Mouse (Mus musculus) ovary, postnatal 36 days (tissue): ENCODE results near the gene Fthl17c.
A peak's percentile ranks its signal among the peaks of the same experiment; 100 is the strongest.
"Not testable (repeated sequence)": the region's sequence is repeated elsewhere in the genome, so short reads cannot be mapped to it uniquely, and the experiment has no call there.

Experiments
- DNase-seq: peaks from one replicate; pipeline ENCODE4 v3.0.0; 2022; ENCODE audit warnings: low spot score, mixed read lengths

Fthl17c gene

GRCm38 (mm10) chrX:8976459-8976858 lies at the start of gene Fthl17c:
Fthl17c (minus strand) TSS chrX:8976559.
- DNase-seq: not testable (repeated sequence)

- no peak for DNase-seq
These were observed 43.1 kb upstream of the Fthl17c start for GRCm38 (mm10) chrX:9019481-9019880.

- DNase-seq: no peak
These were observed 39.7 kb upstream of the Fthl17c start for GRCm38 (mm10) chrX:9016079-9016478.

- not testable (repeated sequence) for DNase-seq
These were observed 10.3 kb upstream of the Fthl17c start, which contains the start of gene Fthl17d for GRCm38 (mm10) chrX:8986655-8987054. Fthl17d (minus strand) TSS chrX:8986755.

GRCm38 (mm10) chrX:8964618-8965017 lies 11.7 kb downstream of the Fthl17c start:
- DNase-seq: not testable (repeated sequence)

- not testable (repeated sequence) for DNase-seq
These were observed 13.5 kb downstream of the Fthl17c start, which contains the start of gene Fthl17b for GRCm38 (mm10) chrX:8962875-8963274. Fthl17b (minus strand) TSS chrX:8962975.

- peak; percentile 77 for DNase-seq
These were observed 28.1 kb downstream of the Fthl17c start for GRCm38 (mm10) chrX:8948130-8948805.

GRCm38 (mm10) chrX:8944041-8944440 lies 32.3 kb downstream of the Fthl17c start:
- no peak for DNase-seq

- DNase-seq: no peak
These were observed 49.1 kb downstream of the Fthl17c start for GRCm38 (mm10) chrX:8927308-8927707.
